Mouse (Mus musculus) midbrain, embryonic 12.5 days (tissue): ENCODE results near the gene Cox18. TPM values are rescaled to one million over a fixed set of nuclear protein-coding genes. Genes with fewer than 3 reads are reported as not detected.

Experiments
- ATAC-seq: fragments of 200-750 bp; cut with Nextera tagmentation; 2 replicates; pipeline ENCODE4 v1.8.0; 2017; ENCODE audit warnings: low read depth, moderate TSS enrichment, moderate library complexity; ENCODE audit not compliant: low FRiP score
- H3K27ac ChIP-seq: fragments of 300-500 bp; sonication (generic); replicated peaks from 2 replicates; pipeline ENCODE4 v1.5.1; 2016; ENCODE audit warnings: mild to moderate bottlenecking
- H3K27me3 ChIP-seq: fragments of 300-500 bp; sonication (generic); 2 replicates; pipeline ENCODE4 v1.6.1; 2016; ENCODE audit warnings: mild to moderate bottlenecking
- H3K36me3 ChIP-seq: fragments of 300-500 bp; sonication (generic); 2 replicates; pipeline ENCODE4 v1.6.1; 2016
- H3K4me1 ChIP-seq: fragments of 300-500 bp; sonication (generic); 2 replicates; pipeline ENCODE4 v1.6.1; 2016
- H3K4me2 ChIP-seq: fragments of 300-500 bp; sonication (generic); replicated peaks from 2 replicates; pipeline ENCODE4 v1.6.1; 2016; ENCODE audit warnings: mild to moderate bottlenecking, moderate library complexity
- H3K4me3 ChIP-seq: fragments of 300-500 bp; sonication (generic); 2 replicates; pipeline ENCODE4 v1.5.1; 2016; ENCODE audit warnings: mild to moderate bottlenecking
- H3K9ac ChIP-seq: fragments of 300-500 bp; sonication (generic); replicated peaks from 2 replicates; pipeline ENCODE4 v1.6.1; 2016; ENCODE audit warnings: mild to moderate bottlenecking, moderate library complexity
- H3K9me3 ChIP-seq: fragments of 300-500 bp; sonication (generic); 2 replicates; pipeline ENCODE4 v1.6.1; 2016; ENCODE audit warnings: mild to moderate bottlenecking
- WGBS: fragments of 180-500 bp; shearing (Covaris S2); methylation state at CpG from one replicate; pipeline ENCODE4 v1.1.7; 2016; 5-methylcytosine and 5-hydroxymethylcytosine counted together
- polyA plus RNA-seq: library from polyadenylated mRNA; unstranded; fragments of >200 nt; fragmentation: Nextera tagmentation; extraction: Ambion mirVana; gene quantifications from 2 replicates; pipeline ENCODE4 v1.2.1, GENCODE M21; 2016

The Cox18 gene
- polyA plus RNA-seq, 1 experiment from 2014 or later, result 29.6 TPM

- no peaks in the 10 kb centered on the region for H3K27me3 ChIP-seq
- peaks cover 33% of the 10 kb centered on the region for H3K36me3 ChIP-seq
- no peak overlapping the region for H3K27ac ChIP-seq
- 96% methylated on average over 3 of the region's 3 CpGs for WGBS
- H3K9ac ChIP-seq, result no peak overlapping the region
- H3K4me2 ChIP-seq, result no peak overlapping the region
- ATAC-seq, result no peak
- no peaks in the 10 kb centered on the region for H3K9me3 ChIP-seq
- H3K4me3 ChIP-seq, result no peak overlapping the region
- H3K4me1 ChIP-seq, result peaks cover 5% of the 10 kb centered on the region
Observed at GRCm38 (mm10) chr5:90217791-90218190, 6.0 kb downstream of the Cox18 start.

GRCm38 (mm10) chr5:90217226-90217625 is 6.6 kb downstream of the Cox18 start:
- Histone ChIP-seq H3K4me2 (no peak overlapping the region), H3K4me3 (no peak overlapping the region), H3K4me1 (no peaks in the 10 kb centered on the region), H3K9me3 (no peaks in the 10 kb centered on the region), H3K9ac (no peak overlapping the region), H3K27ac (no peak overlapping the region), H3K27me3 (no peaks in the 10 kb centered on the region), H3K36me3 (peaks cover 33% of the 10 kb centered on the region)
- 94% methylated on average over 12 of the region's 12 CpGs for WGBS
- ATAC-seq, result no peak

GRCm38 (mm10) chr5:90213356-90213755 is 10.4 kb downstream of the Cox18 start:
- no peak for ATAC-seq
- Histone ChIP-seq H3K4me2 (no peak overlapping the region), H3K9ac (no peak overlapping the region), H3K4me1 (no peaks in the 10 kb centered on the region), H3K36me3 (peaks cover 28% of the 10 kb centered on the region), H3K27ac (no peak overlapping the region), H3K27me3 (no peaks in the 10 kb centered on the region), H3K4me3 (no peak overlapping the region), H3K9me3 (no peaks in the 10 kb centered on the region)
- WGBS, result 96% methylated on average over 12 of the region's 12 CpGs

- Histone ChIP-seq H3K4me1 (no peaks in the 10 kb centered on the region), H3K27me3 (no peaks in the 10 kb centered on the region), H3K27ac (no peak overlapping the region), H3K36me3 (no peaks in the 10 kb centered on the region), H3K9me3 (no peaks in the 10 kb centered on the region), H3K4me2 (no peak overlapping the region), H3K4me3 (no peak overlapping the region), H3K9ac (no peak overlapping the region)
- WGBS, result 25% methylated on average over 5 of the region's 5 CpGs
- peak; percentile 58; the same call in 1 of the 2 replicates for ATAC-seq
Observed at GRCm38 (mm10) chr5:90203168-90203567, 20.6 kb downstream of the Cox18 start.

- 90% methylated on average over 9 of the region's 9 CpGs for WGBS
Observed at GRCm38 (mm10) chr5:90202447-90203117, 21.2 kb downstream of the Cox18 start.

GRCm38 (mm10) chr5:90199922-90200632 is 23.7 kb downstream of the Cox18 start:
- Histone ChIP-seq H3K9me3 (no peaks in the 10 kb centered on the region), H3K4me3 (no peak overlapping the region), H3K36me3 (no peaks in the 10 kb centered on the region), H3K4me2 (no peak overlapping the region), H3K4me1 (no peaks in the 10 kb centered on the region), H3K27ac (no peak overlapping the region), H3K9ac (no peak overlapping the region), H3K27me3 (no peaks in the 10 kb centered on the region)
- 63% methylated on average over 16 of the region's 16 CpGs for WGBS
- no peak for ATAC-seq

More at GRCm38 (mm10) chr5:90202447-90203117, 21.2 kb downstream of the Cox18 start:
- no peaks in the 10 kb centered on the region for H3K4me1 ChIP-seq
- no peak overlapping the region for H3K27ac ChIP-seq
- H3K36me3 ChIP-seq, result no peaks in the 10 kb centered on the region
- ATAC-seq, result no peak
- H3K4me2 ChIP-seq, result no peak overlapping the region
- H3K9ac ChIP-seq, result no peak overlapping the region
- H3K4me3 ChIP-seq, result no peak overlapping the region
- no peaks in the 10 kb centered on the region for H3K27me3 ChIP-seq
- H3K9me3 ChIP-seq, result no peaks in the 10 kb centered on the region

- WGBS, result 30% methylated on average over 6 of the region's 6 CpGs
- Histone ChIP-seq H3K36me3 (no peaks in the 10 kb centered on the region), H3K4me2 (no peak overlapping the region), H3K27ac (no peak overlapping the region), H3K4me1 (no peaks in the 10 kb centered on the region), H3K9me3 (no peaks in the 10 kb centered on the region), H3K4me3 (no peak overlapping the region), H3K27me3 (no peaks in the 10 kb centered on the region), H3K9ac (no peak overlapping the region)
- ATAC-seq, result peak; percentile 60; the same call in 1 of the 2 replicates
Observed at GRCm38 (mm10) chr5:90194831-90195230, 29.0 kb downstream of the Cox18 start.

GRCm38 (mm10) chr5:90182782-90183181 is 41.0 kb downstream of the Cox18 start:
- 64% methylated on average over 5 of the region's 5 CpGs for WGBS
- Histone ChIP-seq H3K9me3 (no peaks in the 10 kb centered on the region), H3K4me2 (no peak overlapping the region), H3K9ac (no peak overlapping the region), H3K4me3 (no peak overlapping the region), H3K36me3 (no peaks in the 10 kb centered on the region), H3K4me1 (no peaks in the 10 kb centered on the region), H3K27me3 (no peaks in the 10 kb centered on the region), H3K27ac (no peak overlapping the region)
- no peak for ATAC-seq

- Histone ChIP-seq H3K36me3 (no peaks in the 10 kb centered on the region), H3K27me3 (no peaks in the 10 kb centered on the region), H3K27ac (no peak overlapping the region), H3K4me1 (no peaks in the 10 kb centered on the region), H3K4me2 (no peak overlapping the region), H3K9ac (no peak overlapping the region), H3K9me3 (no peaks in the 10 kb centered on the region), H3K4me3 (no peak overlapping the region)
- no peak for ATAC-seq
- 81% methylated on average over 5 of the region's 5 CpGs for WGBS
Observed at GRCm38 (mm10) chr5:90179094-90179493, 44.7 kb downstream of the Cox18 start.

- no peak for ATAC-seq
- no peaks in the 10 kb centered on the region for H3K9me3 ChIP-seq
- 81% methylated on average over 1 of the region's 1 CpGs for WGBS
- H3K27ac ChIP-seq, result no peak overlapping the region
- H3K9ac ChIP-seq, result no peak overlapping the region
- no peak overlapping the region for H3K4me3 ChIP-seq
- H3K4me2 ChIP-seq, result no peak overlapping the region
- H3K27me3 ChIP-seq, result no peaks in the 10 kb centered on the region
- no peaks in the 10 kb centered on the region for H3K36me3 ChIP-seq
- H3K4me1 ChIP-seq, result no peaks in the 10 kb centered on the region
Observed at GRCm38 (mm10) chr5:90178116-90178515, 45.7 kb downstream of the Cox18 start.
